Mouse (Mus musculus): ENCODE results near the gene Catip. TPM values are rescaled to one million over a fixed set of nuclear protein-coding genes. Genes with fewer than 3 reads are reported as not detected.

Gene Catip
- polyA plus RNA-seq, 1 experiment from 2014 or later = 1.9 TPM

DNA sequence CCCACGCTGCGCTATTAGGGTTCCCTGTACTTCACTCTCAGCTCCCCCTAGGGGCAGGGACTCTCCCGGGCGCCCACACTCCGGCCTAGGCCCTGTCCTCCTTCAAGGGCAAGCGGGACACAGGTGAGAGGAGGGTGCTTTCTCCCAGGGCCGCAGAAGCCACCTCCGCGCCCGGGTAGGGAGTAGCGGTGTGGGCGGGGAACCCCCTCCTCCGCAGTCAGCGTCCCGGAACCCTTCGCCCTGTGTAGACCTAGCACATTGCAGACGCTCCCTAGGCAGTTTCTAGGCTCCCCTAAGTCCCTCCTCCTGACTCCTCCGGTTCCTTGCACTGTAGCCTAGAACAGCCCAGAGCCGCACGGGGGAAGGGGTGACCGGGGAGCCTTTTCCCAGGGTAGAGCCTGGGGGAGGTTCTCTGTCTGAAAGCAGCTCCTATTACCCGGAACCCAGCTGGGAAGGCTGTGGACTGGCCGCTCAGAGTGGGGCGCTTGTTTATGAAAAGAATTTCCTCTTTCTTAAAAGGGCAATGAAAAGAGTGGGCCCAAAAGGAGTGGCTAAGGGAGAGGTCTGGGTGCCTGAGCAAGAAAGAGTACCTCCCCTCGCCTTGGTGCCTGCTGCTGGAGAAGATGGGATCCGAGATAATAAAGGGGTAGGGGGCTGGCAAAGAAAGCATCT lies 24.9 kb downstream of the Catip start:
- Histone ChIP-seq H3K9ac (ENCODE audit: low read length) (peak overlapping the region; percentile 79), H3K4me1 (replicated peaks; ENCODE audit: control insufficient read depth, insufficient read depth, low read length) (peaks cover 27% of the 10 kb centered on the region), H3K4me2 (ENCODE audit: low read depth, low read length) (peak overlapping the region; percentile 58), H3K4me3 (ENCODE audit: low read length) (peak overlapping the region; percentile 52), H3K36me3 (ENCODE audit: control insufficient read depth, insufficient read depth, low read length) (no peaks in the 10 kb centered on the region), H3K27me3 (ENCODE audit: control insufficient read depth, insufficient read depth, low read depth, low read length) (no peaks in the 10 kb centered on the region), H3K27ac (ENCODE audit: low read length) (peak overlapping the region; percentile 97), H3K9me3 (ENCODE audit: control insufficient read depth, low read length) (no peaks in the 10 kb centered on the region)
- under 1% methylated on average over 26 of the region's 26 CpGs for whole genome bisulfite sequencing
- ATAC-seq (ENCODE audit: low read depth) = peak; percentile 84

DNA sequence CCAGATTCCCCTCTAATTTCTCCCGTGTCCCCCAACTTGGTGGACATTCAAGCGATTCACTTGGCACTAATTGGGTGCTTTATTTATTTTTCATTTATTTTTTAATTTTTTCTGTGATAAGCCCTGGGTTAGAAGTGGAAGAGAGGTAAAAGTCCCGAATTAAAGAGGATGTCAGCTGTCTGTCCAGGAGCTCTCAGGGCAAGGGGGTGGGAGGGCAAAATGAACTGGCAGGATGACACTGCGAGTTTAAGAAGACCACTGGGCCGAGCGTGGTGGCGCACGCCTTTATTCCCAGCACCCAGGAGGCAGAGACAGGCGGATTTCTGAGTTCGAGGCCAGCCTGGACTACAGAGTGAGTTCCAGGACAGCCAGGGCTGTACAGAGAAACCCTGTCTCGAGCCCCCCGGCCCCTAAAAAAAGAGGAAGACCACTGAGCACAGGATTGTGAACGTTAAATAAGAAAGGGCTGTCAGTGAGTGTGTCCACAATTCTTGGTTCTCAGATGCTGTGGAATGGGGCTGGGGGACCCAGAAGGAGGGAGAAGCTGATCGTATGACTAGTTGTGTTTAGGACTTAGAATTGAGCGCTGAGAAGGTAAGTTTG lies 25.6 kb downstream of the Catip start:
- peak overlapping the region; percentile 52 for H3K4me3 ChIP-seq (ENCODE audit: low read length)
- 48% methylated on average over 15 of the region's 15 CpGs for WGBS
- H3K4me2 ChIP-seq (ENCODE audit: low read depth, low read length) = peak overlapping the region; percentile 58
- ATAC-seq (ENCODE audit: low read depth) = no peak
- H3K4me1 ChIP-seq (replicated peaks; ENCODE audit: control insufficient read depth, insufficient read depth, low read length) = peaks cover 27% of the 10 kb centered on the region
- H3K9me3 ChIP-seq (ENCODE audit: control insufficient read depth, low read length) = no peaks in the 10 kb centered on the region
- no peaks in the 10 kb centered on the region for H3K27me3 ChIP-seq (ENCODE audit: control insufficient read depth, insufficient read depth, low read depth, low read length)
- H3K36me3 ChIP-seq (ENCODE audit: control insufficient read depth, insufficient read depth, low read length) = no peaks in the 10 kb centered on the region
- H3K27ac ChIP-seq (ENCODE audit: low read length) = peak overlapping the region; percentile 97
- H3K9ac ChIP-seq (ENCODE audit: low read length) = peak overlapping the region; percentile 79

DNA sequence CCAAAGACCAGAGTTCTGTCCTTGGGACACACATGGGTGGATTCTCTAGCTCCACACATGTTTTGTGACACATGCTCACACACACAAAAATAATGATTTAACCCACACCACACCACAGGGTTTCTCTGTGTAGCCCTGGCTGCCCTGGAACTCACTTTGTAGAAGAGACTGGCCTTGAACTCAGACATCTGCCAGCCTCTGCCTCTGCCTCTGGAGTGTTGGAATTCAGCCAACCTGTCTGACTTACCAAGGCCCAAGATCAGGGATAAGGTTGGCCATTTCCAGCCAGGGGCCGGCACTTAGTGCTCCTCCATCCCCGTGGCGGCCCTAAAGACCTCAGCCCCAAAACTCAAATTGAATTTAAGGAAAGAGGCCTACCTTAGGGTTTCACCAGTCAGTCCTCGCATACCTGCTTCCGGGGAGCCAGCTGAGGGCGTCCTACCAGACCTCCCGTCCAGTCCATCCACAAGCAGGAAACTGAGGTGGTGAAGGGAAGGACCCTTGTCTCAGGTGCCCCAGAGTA lies 26.6 kb downstream of the Catip start:
- 80% methylated on average over 7 of the region's 7 CpGs for WGBS
- Histone ChIP-seq H3K27ac (ENCODE audit: low read length) (no peak overlapping the region; the same call in 1 of the 2 replicates), H3K36me3 (ENCODE audit: control insufficient read depth, insufficient read depth, low read length) (no peaks in the 10 kb centered on the region), H3K9me3 (ENCODE audit: control insufficient read depth, low read length) (no peaks in the 10 kb centered on the region), H3K4me1 (replicated peaks; ENCODE audit: control insufficient read depth, insufficient read depth, low read length) (peaks cover 34% of the 10 kb centered on the region), H3K4me3 (ENCODE audit: low read length) (no peak overlapping the region), H3K4me2 (ENCODE audit: low read depth, low read length) (no peak overlapping the region), H3K9ac (ENCODE audit: low read length) (peak overlapping the region; percentile 44; the same call in 1 of the 2 replicates), H3K27me3 (ENCODE audit: control insufficient read depth, insufficient read depth, low read depth, low read length) (no peaks in the 10 kb centered on the region)
- ATAC-seq (ENCODE audit: low read depth) = no peak

DNA sequence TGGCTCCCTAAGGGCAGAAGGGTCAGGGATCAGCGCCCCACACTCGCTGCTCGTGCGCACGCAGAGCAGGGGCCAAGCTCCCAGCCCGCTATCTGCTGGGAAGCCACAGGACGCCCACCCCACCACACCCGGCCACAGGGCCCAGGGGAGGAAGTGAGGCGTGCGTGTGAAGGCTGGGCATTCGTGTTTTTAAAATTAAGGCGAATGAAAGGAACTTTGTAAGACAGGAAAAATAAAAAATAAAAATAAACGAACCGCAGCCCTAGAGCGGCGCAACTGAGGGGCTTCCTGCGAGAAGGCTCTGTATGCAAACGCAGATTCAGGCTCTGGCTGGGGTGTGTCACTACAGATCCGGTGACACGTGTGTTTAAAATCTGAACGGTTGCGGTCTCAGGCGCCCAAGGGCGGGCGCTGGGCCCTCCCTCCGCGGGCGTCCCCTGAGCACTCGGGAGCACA lies 28.0 kb downstream of the Catip start:
- ATAC-seq (ENCODE audit: low read depth) = no peak
- 3% methylated on average over 29 of the region's 29 CpGs for WGBS

DNA sequence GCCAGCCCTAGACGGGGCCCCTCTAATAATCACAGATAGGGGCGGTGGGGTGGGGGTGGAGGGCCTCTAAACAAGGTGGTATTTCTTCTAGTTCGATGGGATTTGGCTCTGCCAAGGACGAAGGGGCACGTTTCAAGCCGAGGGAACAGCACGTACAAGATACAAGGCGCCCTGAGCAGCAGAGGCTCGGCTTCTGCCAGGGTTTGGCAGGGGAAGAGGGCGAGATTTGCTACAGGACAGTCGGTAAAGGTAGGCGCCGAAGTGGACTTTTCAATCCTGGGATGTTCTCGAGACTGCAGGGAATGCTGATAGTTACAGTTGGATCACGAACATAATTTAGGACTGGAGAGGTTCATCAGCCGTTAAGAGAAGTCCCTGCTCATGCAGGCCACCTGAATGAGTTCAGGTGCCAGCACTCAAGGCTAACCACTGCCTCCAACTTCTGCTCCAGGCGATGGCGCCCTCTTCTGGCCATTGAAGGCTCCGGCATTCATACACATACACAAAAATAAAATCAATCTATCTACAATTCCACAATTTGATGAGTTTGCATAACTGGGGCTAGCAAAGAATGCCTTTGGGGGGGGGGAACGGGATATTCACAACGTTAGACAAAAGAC lies 28.5 kb downstream of the Catip start:
- peaks cover 36% of the 10 kb centered on the region for H3K4me1 ChIP-seq (replicated peaks; ENCODE audit: control insufficient read depth, insufficient read depth, low read length)
- H3K36me3 ChIP-seq (ENCODE audit: control insufficient read depth, insufficient read depth, low read length) = peaks cover 14% of the 10 kb centered on the region
- H3K27ac ChIP-seq (ENCODE audit: low read length) = peak overlapping the region; percentile 100
- H3K4me2 ChIP-seq (ENCODE audit: low read depth, low read length) = peak overlapping the region; percentile 65
- H3K27me3 ChIP-seq (ENCODE audit: control insufficient read depth, insufficient read depth, low read depth, low read length) = no peaks in the 10 kb centered on the region
- no peak for ATAC-seq (ENCODE audit: low read depth)
- WGBS = 4% methylated on average over 21 of the region's 21 CpGs
- H3K9ac ChIP-seq (ENCODE audit: low read length) = peak overlapping the region; percentile 98
- H3K4me3 ChIP-seq (ENCODE audit: low read length) = peak overlapping the region; percentile 74
- no peaks in the 10 kb centered on the region for H3K9me3 ChIP-seq (ENCODE audit: control insufficient read depth, low read length)

More for the DNA sequence above, 28.0 kb downstream of the Catip start:
- Histone ChIP-seq H3K9me3 (ENCODE audit: control insufficient read depth, low read length) (no peaks in the 10 kb centered on the region), H3K9ac (ENCODE audit: low read length) (peak overlapping the region; percentile 98), H3K36me3 (ENCODE audit: control insufficient read depth, insufficient read depth, low read length) (peaks cover 9% of the 10 kb centered on the region), H3K27ac (ENCODE audit: low read length) (peak overlapping the region; percentile 100), H3K4me2 (ENCODE audit: low read depth, low read length) (peak overlapping the region; percentile 65), H3K27me3 (ENCODE audit: control insufficient read depth, insufficient read depth, low read depth, low read length) (no peaks in the 10 kb centered on the region), H3K4me1 (replicated peaks; ENCODE audit: control insufficient read depth, insufficient read depth, low read length) (peaks cover 36% of the 10 kb centered on the region), H3K4me3 (ENCODE audit: low read length) (peak overlapping the region; percentile 74)

DNA sequence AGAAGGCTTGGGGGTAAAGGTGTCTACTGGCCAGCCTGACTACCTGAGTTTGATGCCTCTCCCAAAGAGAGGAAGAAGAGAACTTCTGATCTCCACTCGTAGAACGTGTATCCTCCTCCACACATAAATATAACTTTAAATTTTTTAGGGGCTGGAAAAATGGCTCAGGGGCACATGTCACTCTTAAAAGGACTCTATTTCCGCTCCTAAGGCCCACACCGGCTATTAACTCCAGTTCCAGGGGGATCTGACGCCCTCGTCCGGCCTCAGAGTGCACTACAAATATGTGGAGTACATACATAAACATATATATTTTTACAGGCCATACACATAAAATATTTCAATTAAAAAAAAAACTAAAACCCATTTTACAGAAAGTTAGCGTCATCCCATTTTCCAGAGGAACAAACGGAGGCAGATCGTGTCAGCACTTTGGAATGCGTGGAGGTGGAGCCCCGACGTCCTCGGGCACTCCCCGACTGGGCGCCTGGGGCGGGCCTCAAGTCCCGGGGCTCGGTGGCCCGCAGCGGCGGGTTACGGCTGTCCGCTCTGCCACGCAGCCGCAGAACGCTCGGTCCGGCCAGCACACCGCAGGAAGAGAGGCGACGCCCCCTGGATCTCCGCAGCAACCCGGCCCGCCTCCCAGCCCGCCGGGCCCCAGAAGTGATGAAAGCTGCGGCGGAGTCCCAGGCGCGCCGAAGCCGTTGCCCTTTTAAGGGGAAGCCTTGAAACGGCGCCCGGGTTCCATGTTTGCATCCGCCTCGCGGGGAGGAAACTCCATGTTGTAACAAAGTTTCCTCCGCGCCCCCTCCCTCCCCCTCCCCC lies 29.2 kb downstream of the Catip start, which contains the start of gene Ctdsp1:
Gene Ctdsp1 (plus strand): TSS at position 586 of the 825 bp plus-strand sequence.
- Histone ChIP-seq H3K4me1 (replicated peaks; ENCODE audit: control insufficient read depth, insufficient read depth, low read length) (peaks cover 36% of the 10 kb centered on the region), H3K4me3 (ENCODE audit: low read length) (peak within 1 kb of the TSS; percentile 74), H3K36me3 (ENCODE audit: control insufficient read depth, insufficient read depth, low read length) (peaks cover 14% of the 10 kb centered on the region), H3K27ac (ENCODE audit: low read length) (peak within 1 kb of the TSS; percentile 100), H3K4me2 (ENCODE audit: low read depth, low read length) (peak within 1 kb of the TSS; percentile 77), H3K27me3 (ENCODE audit: control insufficient read depth, insufficient read depth, low read depth, low read length) (no peaks in the 10 kb centered on the region), H3K9me3 (ENCODE audit: control insufficient read depth, low read length) (no peaks in the 10 kb centered on the region), H3K9ac (ENCODE audit: low read length) (peak within 1 kb of the TSS; percentile 98)
- peak; percentile 79 for ATAC-seq (ENCODE audit: low read depth)
- 2% methylated on average over 51 of the region's 51 CpGs for WGBS

DNA sequence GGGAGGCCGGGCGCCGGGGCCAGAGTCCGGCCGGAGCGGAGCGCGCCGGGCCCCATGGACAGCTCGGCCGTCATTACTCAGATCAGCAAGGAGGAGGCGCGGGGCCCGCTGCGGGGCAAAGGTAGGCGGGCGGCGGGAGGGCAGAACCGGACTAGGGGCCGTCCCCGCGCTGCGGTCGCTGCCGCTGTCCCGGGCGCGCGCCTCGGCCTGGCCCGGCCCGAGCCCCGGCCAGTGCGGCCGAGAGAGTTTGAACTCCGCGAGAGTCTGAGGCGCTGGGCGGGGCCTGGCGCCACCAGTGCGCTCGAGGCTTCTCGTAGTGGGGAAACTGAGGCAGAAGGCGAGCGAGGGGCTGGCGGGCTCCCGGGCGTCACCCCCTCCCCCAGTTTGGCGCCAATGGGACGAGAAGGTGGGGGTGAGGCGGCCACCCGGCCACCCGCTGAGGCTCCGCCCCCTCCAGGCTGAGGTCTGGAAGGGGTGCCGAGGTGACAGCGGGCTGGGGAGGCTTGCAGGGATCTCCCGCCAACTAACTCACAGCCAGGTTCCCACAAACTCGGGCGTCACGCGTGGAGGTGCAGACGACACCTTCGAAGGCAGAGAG lies 30.0 kb downstream of the Catip start:
- Histone ChIP-seq H3K9ac (ENCODE audit: low read length) (peak overlapping the region; percentile 98), H3K27ac (ENCODE audit: low read length) (peak overlapping the region; percentile 100), H3K9me3 (ENCODE audit: control insufficient read depth, low read length) (no peaks in the 10 kb centered on the region), H3K27me3 (ENCODE audit: control insufficient read depth, insufficient read depth, low read depth, low read length) (no peaks in the 10 kb centered on the region), H3K36me3 (ENCODE audit: control insufficient read depth, insufficient read depth, low read length) (peaks cover 14% of the 10 kb centered on the region), H3K4me3 (ENCODE audit: low read length) (peak overlapping the region; percentile 74), H3K4me1 (replicated peaks; ENCODE audit: control insufficient read depth, insufficient read depth, low read length) (peaks cover 36% of the 10 kb centered on the region), H3K4me2 (ENCODE audit: low read depth, low read length) (peak overlapping the region; percentile 77)
- under 1% methylated on average over 29 of the region's 63 CpGs for WGBS
- peak; percentile 48 for ATAC-seq (ENCODE audit: low read depth)

DNA sequence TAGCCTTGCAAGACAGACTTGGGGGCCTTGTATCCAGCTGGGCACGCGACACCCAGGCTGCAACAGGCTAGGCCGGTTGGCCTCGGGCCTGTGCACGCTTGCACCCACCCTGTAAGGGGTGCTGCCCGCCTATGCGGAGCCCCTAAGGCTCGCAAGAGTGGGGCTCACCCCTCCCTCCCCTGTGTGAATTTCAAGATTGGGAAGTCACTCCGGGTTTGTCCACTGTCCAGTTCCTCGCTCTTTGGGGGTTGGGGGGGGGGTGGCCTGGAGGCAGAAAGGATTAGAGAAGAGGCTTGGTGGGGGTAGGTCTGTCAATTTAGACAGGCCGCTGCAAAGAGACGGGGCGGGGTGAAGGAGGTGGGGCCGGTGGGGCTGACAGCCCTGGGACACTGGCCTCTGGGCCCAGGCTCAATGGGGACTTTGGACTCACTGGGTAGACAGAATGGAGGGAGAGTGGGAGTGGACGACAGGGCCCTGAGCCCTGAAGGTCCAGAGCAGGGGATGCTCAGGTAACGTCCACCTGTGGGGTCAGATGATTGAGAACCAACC lies 30.6 kb downstream of the Catip start:
- Histone ChIP-seq H3K4me2 (ENCODE audit: low read depth, low read length) (peak overlapping the region; percentile 77), H3K9me3 (ENCODE audit: control insufficient read depth, low read length) (no peaks in the 10 kb centered on the region), H3K4me1 (replicated peaks; ENCODE audit: control insufficient read depth, insufficient read depth, low read length) (peaks cover 34% of the 10 kb centered on the region), H3K27ac (ENCODE audit: low read length) (peak overlapping the region; percentile 100), H3K27me3 (ENCODE audit: control insufficient read depth, insufficient read depth, low read depth, low read length) (no peaks in the 10 kb centered on the region), H3K9ac (ENCODE audit: low read length) (peak overlapping the region; percentile 98), H3K4me3 (ENCODE audit: low read length) (peak overlapping the region; percentile 74), H3K36me3 (ENCODE audit: control insufficient read depth, insufficient read depth, low read length) (peaks cover 14% of the 10 kb centered on the region)
- WGBS = 0% methylated on average over 16 of the region's 16 CpGs
- ATAC-seq (ENCODE audit: low read depth) = peak; percentile 3

All from lung, embryonic 16.5 days (tissue).